Mouse (Mus musculus): ENCODE measurements around the gene Nedd9.

GRCm38 (mm10) chr13:41502917-41503301 lies 15.7 kb upstream of the Nedd9 start:
- no peak for TF ChIP-seq CTCF (IDR thresholded peaks at IDR 0.05; ENCODE audit: low read depth, low read length)
- TF ChIP-seq POLR2A (IDR thresholded peaks at IDR 0.05; ENCODE audit: borderline replicate concordance, low read depth, low read length) = no peak

All from bone marrow macrophage, adult 2 months (primary cell).